Mouse (Mus musculus) cerebellum, postnatal 36 days (tissue): ENCODE data around the gene Il11ra1.
"Not testable (repeated sequence)": the region's sequence is repeated elsewhere in the genome, so short reads cannot be mapped to it uniquely, and the experiment has no call there.

Experiments
- DNase-seq, 2 experiments: peaks; one replicate each; pipeline ENCODE4 v3.0.0; 2021 to 2022; ENCODE audit warnings: mixed read lengths in 2 of 2

Gene Il11ra1

GRCm38 (mm10) chr4:41681947-41682346 is 17.8 kb upstream of the Il11ra1 start:
- no peak for DNase-seq

GRCm38 (mm10) chr4:41682789-41683188 is 17.0 kb upstream of the Il11ra1 start:
- no peak for DNase-seq

GRCm38 (mm10) chr4:41683303-41683702 is 16.5 kb upstream of the Il11ra1 start:
- DNase-seq = not testable (repeated sequence)

- not testable (repeated sequence) for DNase-seq
These were observed 15.5 kb upstream of the Il11ra1 start for GRCm38 (mm10) chr4:41684131-41684930.

- not testable (repeated sequence) for DNase-seq
These were observed 14.8 kb upstream of the Il11ra1 start for GRCm38 (mm10) chr4:41684931-41685453.

GRCm38 (mm10) chr4:41685882-41686492 is 13.8 kb upstream of the Il11ra1 start:
- DNase-seq = not testable (repeated sequence)

- not testable (repeated sequence) for DNase-seq
These were observed 11.2 kb upstream of the Il11ra1 start for GRCm38 (mm10) chr4:41688562-41688961.

GRCm38 (mm10) chr4:41690014-41690413 is 9.8 kb upstream of the Il11ra1 start:
- DNase-seq = not testable (repeated sequence)

GRCm38 (mm10) chr4:41693511-41693910 is 6.3 kb upstream of the Il11ra1 start:
- not testable (repeated sequence) for DNase-seq

GRCm38 (mm10) chr4:41695800-41696199 is 4.0 kb upstream of the Il11ra1 start:
- not testable (repeated sequence) for DNase-seq

- DNase-seq = not testable (repeated sequence)
These were observed 3.3 kb upstream of the Il11ra1 start for GRCm38 (mm10) chr4:41696452-41696851.

- DNase-seq = peak; percentile 91 to 92
These were observed 2.6 kb upstream of the Il11ra1 start, which contains the start of gene Cntfr for GRCm38 (mm10) chr4:41696930-41697841. TSS of gene Cntfr (minus strand) at chr4:41697089.

GRCm38 (mm10) chr4:41698421-41699016 is 1.3 kb upstream of the Il11ra1 start:
- peak; percentile 51 to 70 for DNase-seq

GRCm38 (mm10) chr4:41700224-41700623 is 435 bp downstream of the Il11ra1 start:
- DNase-seq = not testable (repeated sequence)

GRCm38 (mm10) chr4:41702226-41702625 is 2.4 kb downstream of the Il11ra1 start:
- DNase-seq = not testable (repeated sequence)

- DNase-seq = no peak
These were observed 4.9 kb downstream of the Il11ra1 start for GRCm38 (mm10) chr4:41704651-41705050.

- DNase-seq = no peak
These were observed 6.3 kb downstream of the Il11ra1 start for GRCm38 (mm10) chr4:41705922-41706754.

- peak; percentile 77 to 79 for DNase-seq
These were observed 7.3 kb downstream of the Il11ra1 start for GRCm38 (mm10) chr4:41707011-41707535.

GRCm38 (mm10) chr4:41708192-41708745 is 8.5 kb downstream of the Il11ra1 start:
- DNase-seq = peak in 1 of 2 experiments; percentile 47

GRCm38 (mm10) chr4:41710229-41710628 is 10.4 kb downstream of the Il11ra1 start:
- no peak for DNase-seq
